ENCODE assay signal across 20 mouse cellular contexts in genomic region chr1:100101017-100101416, GRCm38 (mm10).
A peak's percentile ranks its signal among the peaks of the same experiment; 100 is the strongest.
DNase-seq lines count a peak whose midpoint lies in the region; ATAC-seq and TF ChIP-seq lines count a peak whose summit lies in the region.
"Had no signal": no experiment of that assay in that cellular context is flagged by ENCODE, and none has a peak within 500 bp of the region (broad histone marks: within the 10 kb centered on the region; RNA-seq: fewer than 3 reads in every experiment).

No protein-coding gene starts in this region.

- intact Hi-C loops in left cerebral cortex, adult 2 months (cut with DNase I): no loop called here

- no peaks in the 10 kb centered on the region for H3K79me2 ChIP-seq in liver, adult 2 months (ENCODE audit: control insufficient read depth, insufficient read depth, low read length)
- no peaks in the 10 kb centered on the region for H3K79me2 ChIP-seq in C2C12 (ENCODE audit: control insufficient read depth, insufficient read depth)

- ATAC-seq in neural tube, embryonic 15.5 days (ENCODE audit: low FRiP score): no peak
- ATAC-seq: forebrain, embryonic 14.5 days; forebrain, postnatal 0 days; intestine, postnatal 0 days had no signal

- no peak overlapping the region for H3K4me2 ChIP-seq in neural tube, embryonic 15.5 days
- H3K4me2 ChIP-seq: heart, embryonic 11.5 days; hindbrain, embryonic 12.5 days; hindbrain, embryonic 15.5 days had no signal

- no peaks in the 10 kb centered on the region for H3K27me3 ChIP-seq in liver, adult 2 months (ENCODE audit: control insufficient read depth, insufficient read depth, low read length)
- H3K27me3 ChIP-seq in C2C12 (ENCODE audit: control insufficient read depth, insufficient read depth, insufficient read length): no peaks in the 10 kb centered on the region
- H3K27me3 ChIP-seq in neural tube, embryonic 15.5 days (replicated peaks): no peaks in the 10 kb centered on the region
- H3K27me3 ChIP-seq: hindbrain, embryonic 12.5 days; hindbrain, embryonic 15.5 days; Patski had no signal

- TF ChIP-seq CTCF in liver, adult 2 months (IDR thresholded peaks at IDR 0.05; ENCODE audit: low read depth, low read length): no peak
- TF ChIP-seq CTCF in C2C12 (IDR thresholded peaks at IDR 0.05; ENCODE audit: control insufficient read depth, insufficient read depth, insufficient read length): no peak
- TF ChIP-seq CTCF in left cerebral cortex, adult 2 months (IDR thresholded peaks at IDR 0.05): no peak

- no peaks in the 10 kb centered on the region for H3K9me3 ChIP-seq in neural tube, embryonic 15.5 days (replicated peaks)
- H3K9me3 ChIP-seq: hindbrain, embryonic 12.5 days; hindbrain, embryonic 15.5 days had no signal

- no peak overlapping the region for H3ac ChIP-seq in C2C12 (ENCODE audit: control insufficient read depth, insufficient read length, low read depth)

- peak; percentile 40 for DNase-seq in adrenal gland, adult 2 months
- DNase-seq in adrenal gland, postnatal 25 days: no peak
- DNase-seq in liver, adult 2 months (ENCODE audit: extremely low read depth, low read depth, low spot score): peak; percentile 10
- DNase-seq in liver: no peak
- DNase-seq in left cerebral cortex, adult 2 months (ENCODE audit: extremely low spot score in 1 of 2, low spot score in 2 of 2): no peak
- DNase-seq: cerebellum, adult 18-20 months; cerebellum, adult 9-10 months; cerebellum, postnatal 14 days; forebrain, postnatal 0 days; gastrocnemius, adult 2 months; gastrocnemius, postnatal 14 days; heart, adult 11 months had no signal

- TF ChIP-seq POLR2A in liver, adult 2 months (IDR thresholded peaks at IDR 0.05; ENCODE audit: extremely low read depth, insufficient read depth, low read length): no peak

- no peaks in the 10 kb centered on the region for H3K4me1 ChIP-seq in liver, adult 2 months (ENCODE audit: control insufficient read depth, insufficient read depth, low read length)
- H3K4me1 ChIP-seq in neural tube, embryonic 15.5 days: no peaks in the 10 kb centered on the region
- H3K4me1 ChIP-seq: hindbrain, embryonic 12.5 days; hindbrain, embryonic 15.5 days had no signal

- 44% methylated on average over 1 of the region's 1 CpGs for WGBS in liver, adult 2 months
- 91% methylated on average over 1 of the region's 1 CpGs for WGBS in neural tube, embryonic 15.5 days

- no peak overlapping the region for H3K4me3 ChIP-seq in liver, adult 2 months (ENCODE audit: insufficient read depth, low read depth, low read length)
- no peak overlapping the region for H3K4me3 ChIP-seq in C2C12 (ENCODE audit: insufficient read depth, poor library complexity, severe bottlenecking)
- H3K4me3 ChIP-seq in left cerebral cortex, adult 2 months: no peak overlapping the region
- no peak overlapping the region for H3K4me3 ChIP-seq in neural tube, embryonic 15.5 days (replicated peaks)
- H3K4me3 ChIP-seq: gastrocnemius, adult 2 months; hindbrain, embryonic 12.5 days; hindbrain, embryonic 15.5 days had no signal

- H3K36me3 ChIP-seq in liver, adult 2 months (ENCODE audit: control insufficient read depth, insufficient read depth, low read length): no peaks in the 10 kb centered on the region
- no peaks in the 10 kb centered on the region for H3K36me3 ChIP-seq in C2C12 (ENCODE audit: control insufficient read depth, insufficient read depth)
- no peaks in the 10 kb centered on the region for H3K36me3 ChIP-seq in neural tube, embryonic 15.5 days
- H3K36me3 ChIP-seq: hindbrain, embryonic 12.5 days; hindbrain, embryonic 15.5 days had no signal

- no peaks in the 10 kb centered on the region for H3K79me3 ChIP-seq in C2C12 (ENCODE audit: low read depth)

- H3K9ac ChIP-seq in liver, adult 2 months (ENCODE audit: low read depth, low read length): no peak overlapping the region
- no peak overlapping the region for H3K9ac ChIP-seq in neural tube, embryonic 15.5 days (replicated peaks)
- H3K9ac ChIP-seq: forebrain, postnatal 0 days; hindbrain, embryonic 12.5 days; hindbrain, embryonic 15.5 days had no signal

- no peak overlapping the region for H3K27ac ChIP-seq in liver, adult 2 months (replicated peaks; ENCODE audit: insufficient read depth, low read depth, low read length)
- no peak overlapping the region for H3K27ac ChIP-seq in left cerebral cortex, adult 2 months
- H3K27ac ChIP-seq in neural tube, embryonic 15.5 days (replicated peaks): no peak overlapping the region
- H3K27ac ChIP-seq: gastrocnemius, adult 2 months; hindbrain, embryonic 12.5 days; hindbrain, embryonic 15.5 days had no signal

TF ChIP-seq in C2C12, 6 proteins besides CTCF, POLR2A, EP300 and RAD21:
- no peak for TF ChIP-seq MAX (IDR thresholded peaks at IDR 0.05)
- TF ChIP-seq CEBPB (IDR thresholded peaks at IDR 0.05; ENCODE audit: low read depth): peak; percentile 7
- TF ChIP-seq MYOG (IDR thresholded peaks at IDR 0.05; ENCODE audit: control insufficient read depth, extremely low read depth, insufficient read length): no peak
- TF ChIP-seq FOSL1 (IDR thresholded peaks at IDR 0.05; ENCODE audit: insufficient read depth, low read length, poor library complexity, severe bottlenecking): peak; percentile 63
- no peak for TF ChIP-seq MYOD1 (IDR thresholded peaks at IDR 0.05; ENCODE audit: control insufficient read depth, insufficient read length, low read depth)
- no peak for TF ChIP-seq USF1 (IDR thresholded peaks at IDR 0.05; ENCODE audit: low read depth)

Comparison
In these comparisons a context has a peak if more than half of its experiments do, and no peak if none do; other contexts are left out.
1. DNase-seq: peak in adrenal gland, adult 2 months (single experiment) and liver, adult 2 months (single experiment); none in adrenal gland, postnatal 25 days (single experiment), liver (single experiment) and left cerebral cortex, adult 2 months (0 of 2).